Mouse (Mus musculus) small intestine, adult 2 months (tissue): Measurements from ENCODE around the gene Wdr78. TPM values are rescaled to one million over a fixed set of nuclear protein-coding genes. Genes with fewer than 3 reads are reported as not detected.

Experiments used
- H3K27ac ChIP-seq: fragments of 200-500 bp; 2 replicates; pipeline ENCODE4 v1.5.1; 2012; ENCODE audit warnings: low read depth, low read length, control low read depth, inconsistent platforms; ENCODE audit not compliant: insufficient read depth
- H3K27me3 ChIP-seq: fragments of 200-500 bp; 2 replicates; pipeline ENCODE4 v1.6.1; 2012; ENCODE audit warnings: mild to moderate bottlenecking, moderate library complexity, low read length, inconsistent platforms; ENCODE audit not compliant: control insufficient read depth, insufficient read depth
- H3K36me3 ChIP-seq: fragments of 200-500 bp; 2 replicates; pipeline ENCODE4 v1.6.1; 2012; ENCODE audit warnings: mild to moderate bottlenecking, low read length, control low read depth, inconsistent platforms; ENCODE audit not compliant: control insufficient read depth, insufficient read depth
- H3K4me1 ChIP-seq: fragments of 200-500 bp; 2 replicates; pipeline ENCODE4 v1.6.1; 2012; ENCODE audit warnings: low read length, inconsistent platforms, mixed read lengths; ENCODE audit not compliant: control insufficient read depth, insufficient read depth, insufficient read length
- H3K4me3 ChIP-seq: fragments of 200-500 bp; 2 replicates; pipeline ENCODE4 v1.5.1; 2012; ENCODE audit warnings: low read depth, mild to moderate bottlenecking, control low read depth, inconsistent platforms, low read length, moderate library complexity
- CTCF ChIP-seq: fragments of 200-500 bp; IDR thresholded peaks from 2 replicates; pipeline ENCODE4 v1.5.1; 2012; ENCODE audit warnings: low read depth, mild to moderate bottlenecking, control low read depth, inconsistent platforms, low read length, moderate library complexity, mixed read lengths; ENCODE audit not compliant: insufficient replicate concordance, insufficient read length; ENCODE audit errors: extremely low read depth
- POLR2A ChIP-seq: fragments of 200-500 bp; IDR thresholded peaks from 2 replicates; pipeline ENCODE4 v1.6.1; 2012; ENCODE audit warnings: low read depth, mild to moderate bottlenecking, control low read depth, inconsistent platforms, low read length, moderate library complexity
- WGBS: fragments of 180-500 bp; shearing (Covaris S2); methylation state at CpG from one replicate; pipeline ENCODE4 v1.1.7; 2018; 5-methylcytosine and 5-hydroxymethylcytosine counted together
- polyA plus RNA-seq: library from polyadenylated mRNA; depleted of rRNA; stranded (reverse); fragments of >200 nt; gene quantifications from 2 replicates; pipeline ENCODE4 v1.2.3, GENCODE M21; 2012

Gene Wdr78
- polyA plus RNA-seq, 1 experiment = 0.09 TPM

DNA sequence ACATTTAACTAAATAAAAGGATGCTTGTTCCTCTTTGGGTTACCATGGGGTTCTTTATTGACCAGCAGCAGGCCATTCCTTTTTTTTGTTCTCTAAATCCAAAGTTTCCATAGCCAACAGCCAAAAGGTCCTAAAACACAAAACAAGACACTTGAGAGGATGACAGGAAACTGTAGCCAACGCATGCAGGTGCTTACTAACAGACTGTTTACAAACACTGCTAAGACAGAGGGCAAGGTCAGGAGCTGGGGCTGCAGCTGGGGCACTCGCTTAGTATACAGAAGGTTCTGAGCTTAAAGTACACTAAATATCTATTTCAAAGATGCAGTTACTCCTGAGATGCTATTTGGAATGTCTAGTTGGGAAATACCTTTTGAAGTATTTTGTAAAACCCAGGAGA, 49.9 kb downstream of the Wdr78 start:
- no peaks in the 10 kb centered on the region for H3K36me3 ChIP-seq
- TF ChIP-seq CTCF = no peak
- no peak for TF ChIP-seq POLR2A
- no peaks in the 10 kb centered on the region for H3K27me3 ChIP-seq
- WGBS = 76% methylated on average over 2 of the region's 2 CpGs
- no peaks in the 10 kb centered on the region for H3K4me1 ChIP-seq
- no peak overlapping the region for H3K27ac ChIP-seq
- H3K4me3 ChIP-seq = no peak overlapping the region

DNA sequence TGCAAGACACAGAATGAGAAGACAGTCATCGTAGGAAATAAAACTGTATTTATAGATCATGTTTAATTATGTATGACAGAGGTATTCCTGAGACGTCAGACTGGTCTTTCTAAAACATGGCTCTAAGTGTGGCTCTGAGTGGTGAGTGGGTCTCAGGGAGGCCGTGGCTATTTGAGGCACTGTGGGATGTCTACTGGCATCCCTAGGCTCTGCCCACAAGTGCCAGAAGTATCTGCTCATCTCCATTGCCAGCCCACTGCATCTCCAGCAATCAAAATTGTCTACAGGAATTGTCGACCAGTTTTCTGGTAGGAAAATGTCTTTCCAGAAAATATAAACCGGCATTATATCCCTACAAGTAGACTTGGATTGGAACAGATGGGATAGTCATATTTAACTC, 57.4 kb downstream of the Wdr78 start:
- Histone ChIP-seq H3K4me1 (no peaks in the 10 kb centered on the region), H3K27me3 (no peaks in the 10 kb centered on the region), H3K4me3 (no peak overlapping the region), H3K36me3 (no peaks in the 10 kb centered on the region), H3K27ac (no peak overlapping the region)
- WGBS = 85% methylated on average over 5 of the region's 5 CpGs
- TF ChIP-seq CTCF (no peak), POLR2A (no peak)

DNA sequence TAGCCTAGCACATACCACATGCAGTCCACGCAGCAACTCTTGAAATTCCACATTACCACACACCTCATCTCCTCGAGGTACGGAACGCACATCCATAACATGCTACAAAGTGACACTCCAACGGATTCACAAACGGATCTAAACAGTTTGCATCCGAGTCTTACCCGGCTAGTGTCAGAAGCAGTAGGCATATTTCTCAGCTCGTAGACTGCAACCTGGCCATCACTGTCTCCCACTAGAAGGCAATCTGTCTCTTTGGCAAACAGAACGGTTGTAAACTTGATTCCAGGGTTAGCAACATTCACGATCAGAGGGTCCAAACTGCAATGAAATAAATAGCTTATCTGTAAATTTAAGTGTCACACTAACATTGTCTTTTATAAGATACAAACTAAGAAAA, 66.3 kb downstream of the Wdr78 start:
- H3K27ac ChIP-seq = no peak overlapping the region
- no peaks in the 10 kb centered on the region for H3K27me3 ChIP-seq
- TF ChIP-seq POLR2A (no peak), CTCF (no peak)
- WGBS = 80% methylated on average over 11 of the region's 11 CpGs
- no peak overlapping the region for H3K4me3 ChIP-seq
- no peaks in the 10 kb centered on the region for H3K36me3 ChIP-seq
- no peaks in the 10 kb centered on the region for H3K4me1 ChIP-seq

DNA sequence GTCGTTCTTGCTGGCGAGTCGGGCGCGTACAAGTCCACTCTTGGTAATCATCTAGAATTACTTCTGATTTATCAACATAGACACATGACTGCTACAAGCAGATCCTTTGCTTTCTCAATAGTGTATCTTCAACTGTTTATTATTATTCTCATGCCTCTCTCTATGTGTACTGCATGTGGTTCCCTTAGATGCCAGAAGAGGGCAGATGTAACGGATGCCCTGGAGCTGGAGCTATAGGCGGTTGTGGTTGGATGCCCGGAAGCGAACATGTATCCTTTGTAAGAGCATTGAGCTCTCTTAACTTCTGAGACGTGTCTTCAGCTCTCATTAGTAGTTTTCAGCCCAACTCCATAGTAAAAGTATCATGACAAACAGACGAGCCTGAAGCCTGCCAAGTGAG, 71.4 kb downstream of the Wdr78 start:
- Histone ChIP-seq H3K36me3 (no peaks in the 10 kb centered on the region), H3K4me1 (no peaks in the 10 kb centered on the region), H3K4me3 (no peak overlapping the region), H3K27me3 (no peaks in the 10 kb centered on the region), H3K27ac (no peak overlapping the region)
- TF ChIP-seq POLR2A (no peak), CTCF (peak; percentile 22; the same call in 1 of the 2 replicates)
- 92% methylated on average over 11 of the region's 11 CpGs for WGBS

DNA sequence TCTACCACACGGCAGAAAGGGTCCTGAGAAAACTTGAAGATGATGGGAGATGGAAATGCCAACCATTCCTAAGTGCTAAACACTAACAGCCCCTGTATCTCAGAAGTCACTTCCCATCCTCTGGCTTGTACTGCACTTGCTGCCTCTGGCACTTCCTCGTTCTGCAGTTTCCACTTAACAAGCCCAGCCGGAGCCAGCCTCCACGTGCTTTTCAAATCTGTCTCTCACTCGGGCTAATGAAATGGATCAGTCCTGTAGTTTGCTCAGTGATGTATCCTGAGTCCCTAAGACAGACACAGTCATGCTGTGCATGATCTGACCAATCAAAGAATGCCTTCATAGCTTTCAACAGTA, 74.5 kb downstream of the Wdr78 start:
- Histone ChIP-seq H3K27ac (no peak overlapping the region), H3K27me3 (no peaks in the 10 kb centered on the region), H3K4me3 (no peak overlapping the region), H3K36me3 (no peaks in the 10 kb centered on the region), H3K4me1 (no peaks in the 10 kb centered on the region)
- TF ChIP-seq CTCF (no peak), POLR2A (no peak)
- 67% methylated on average over 5 of the region's 5 CpGs for WGBS

DNA sequence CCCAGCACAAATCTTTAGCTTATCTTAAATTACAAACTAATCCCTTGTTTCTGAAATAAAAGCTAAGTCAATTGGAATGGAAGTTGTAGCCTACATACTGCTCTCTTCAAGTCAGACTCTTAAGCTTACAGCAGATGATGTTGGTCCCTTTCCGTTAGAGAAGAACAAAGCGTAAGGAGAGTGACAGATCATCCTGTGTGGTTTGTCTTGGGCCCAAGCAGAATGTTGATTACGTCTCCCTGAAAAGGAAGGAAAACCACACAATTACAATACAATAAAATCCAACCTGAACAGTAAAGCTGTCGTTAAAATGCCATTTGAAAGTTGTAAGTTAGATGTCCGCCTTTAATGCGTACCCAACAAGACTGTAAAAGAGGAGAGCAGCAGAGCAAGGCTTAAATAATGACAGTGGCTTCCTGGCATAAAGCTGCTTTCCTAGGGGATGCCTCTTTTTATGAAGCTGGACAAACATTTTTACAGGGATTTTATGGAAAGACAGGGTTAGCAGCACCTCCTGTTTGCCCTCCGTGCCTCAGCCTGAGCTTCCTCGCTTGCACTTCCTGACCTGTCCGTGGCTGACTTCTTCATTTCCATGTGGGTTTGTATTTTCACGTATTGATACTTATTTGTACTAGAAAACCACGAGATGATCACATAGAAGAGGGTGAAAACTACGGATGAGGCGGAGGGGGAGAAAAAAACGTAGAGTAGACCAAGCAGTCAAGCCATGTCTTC, 75.1 kb downstream of the Wdr78 start:
- Histone ChIP-seq H3K36me3 (no peaks in the 10 kb centered on the region), H3K4me1 (no peaks in the 10 kb centered on the region), H3K27ac (no peak overlapping the region), H3K27me3 (no peaks in the 10 kb centered on the region), H3K4me3 (no peak overlapping the region)
- WGBS = 75% methylated on average over 14 of the region's 14 CpGs
- no peak for TF ChIP-seq CTCF
- TF ChIP-seq POLR2A = no peak

DNA sequence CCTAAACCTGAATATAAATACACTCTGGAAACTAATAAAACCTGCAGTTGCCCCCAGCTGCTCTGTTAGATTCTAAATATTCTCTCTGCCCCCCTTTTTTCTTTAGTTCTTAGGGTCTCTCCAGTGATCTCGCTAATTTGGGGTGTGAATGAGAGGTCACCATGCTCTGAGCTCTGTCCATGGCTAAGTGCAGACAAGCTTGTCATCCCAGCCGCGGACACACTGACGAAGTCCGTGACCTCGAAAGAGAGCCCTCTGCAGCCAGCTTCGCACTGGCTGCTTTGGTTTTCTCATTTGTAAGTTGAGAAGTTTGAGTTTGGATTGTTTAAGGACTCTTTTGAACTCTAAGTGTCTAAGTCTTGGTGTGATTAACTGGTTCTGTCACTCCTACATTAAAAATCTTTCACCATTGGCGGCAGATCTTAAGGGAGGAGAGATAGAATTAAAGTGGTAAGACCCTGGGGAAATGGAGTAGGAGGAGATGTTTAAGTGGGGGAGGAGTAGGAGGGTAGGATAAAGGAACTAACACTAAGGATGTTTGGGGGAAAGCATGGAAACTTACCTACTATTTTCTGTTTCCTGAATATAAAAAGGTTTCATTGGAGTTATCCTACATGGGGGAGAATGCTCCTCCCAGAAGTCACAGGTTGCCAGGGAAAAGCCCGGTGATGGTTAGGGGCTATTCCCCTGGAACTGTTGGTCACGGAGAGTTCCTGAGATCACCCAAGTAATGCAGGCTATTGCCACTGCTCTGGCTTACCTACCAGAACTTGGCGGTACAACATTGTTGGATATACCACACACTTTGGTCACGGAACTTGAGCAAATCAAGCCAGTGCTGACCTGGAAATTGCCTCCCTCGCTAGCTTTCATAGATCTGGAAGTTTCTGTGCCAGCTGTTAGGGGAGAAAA, 85.9 kb downstream of the Wdr78 start:
- no peaks in the 10 kb centered on the region for H3K4me1 ChIP-seq
- H3K27ac ChIP-seq = no peak overlapping the region
- 73% methylated on average over 13 of the region's 13 CpGs for WGBS
- H3K36me3 ChIP-seq = no peaks in the 10 kb centered on the region
- no peak overlapping the region for H3K4me3 ChIP-seq
- TF ChIP-seq CTCF (no peak), POLR2A (no peak)
- no peaks in the 10 kb centered on the region for H3K27me3 ChIP-seq
